Mouse (Mus musculus) liver, embryonic 14.5 days (tissue): Measurements from ENCODE around the gene B9d1. TPM values are rescaled to one million over a fixed set of nuclear protein-coding genes. Genes with fewer than 3 reads are reported as not detected.

ENCODE experiments used
- ATAC-seq: fragments of 200-750 bp; cut with Nextera tagmentation; 2 replicates; pipeline ENCODE4 v1.8.0; 2017; ENCODE audit warnings: moderate number of reproducible peaks, mild to moderate bottlenecking, moderate library complexity; ENCODE audit not compliant: insufficient read depth
- DNase-seq, 3 experiments: peaks; one replicate each; pipeline ENCODE4 v3.0.0-alpha.2; 2012 to 2013; ENCODE audit warnings: low read depth in 3 of 3, low spot score in 3 of 3
- H3K27ac ChIP-seq: fragments of 300-500 bp; sonication (generic); 2 replicates; pipeline ENCODE4 v1.5.1; 2014; ENCODE audit warnings: moderate library complexity, mild to moderate bottlenecking, control low read depth, inconsistent platforms
- H3K27me3 ChIP-seq: fragments of 300-500 bp; sonication (generic); 2 replicates; pipeline ENCODE4 v1.6.1; 2014; ENCODE audit warnings: mild to moderate bottlenecking, low read length, moderate library complexity; ENCODE audit not compliant: control insufficient read depth, insufficient read depth
- H3K36me3 ChIP-seq: fragments of 300-500 bp; sonication (generic); replicated peaks from 2 replicates; pipeline ENCODE4 v1.6.1; 2014; ENCODE audit warnings: low read depth; ENCODE audit not compliant: control insufficient read depth, insufficient read depth
- H3K4me1 ChIP-seq, 2 experiments: fragments of 200-500 bp in 1 of 2; fragments of 300-500 bp in 1 of 2; sonication (generic) in 1 of 2; replicated peaks; 2 replicates each; pipeline ENCODE4 v1.6.1; 2012 to 2014; ENCODE audit warnings: antibody characterized with exemption in 1 of 2, inconsistent platforms in 1 of 2, low read length in 1 of 2; ENCODE audit not compliant: control insufficient read depth in 2 of 2, insufficient read depth in 2 of 2
- H3K4me2 ChIP-seq: fragments of 300-500 bp; sonication (generic); 2 replicates; pipeline ENCODE4 v1.6.1; 2014; ENCODE audit warnings: low read depth, mild to moderate bottlenecking, control low read depth, moderate library complexity
- H3K4me3 ChIP-seq, 2 experiments: fragments of 200-500 bp in 1 of 2; fragments of 300-500 bp in 1 of 2; sonication (generic) in 1 of 2; 2 replicates each; pipeline ENCODE4 v1.5.1; 2012 to 2014; ENCODE audit warnings: low read depth in 2 of 2, low read length in 2 of 2, mild to moderate bottlenecking in 2 of 2, control low read depth in 1 of 2, inconsistent platforms in 1 of 2, moderate library complexity in 1 of 2; ENCODE audit not compliant: insufficient read depth in 1 of 2
- H3K9ac ChIP-seq: fragments of 300-500 bp; sonication (generic); replicated peaks from 2 replicates; pipeline ENCODE4 v1.6.1; 2014; ENCODE audit warnings: mild to moderate bottlenecking, control low read depth, moderate library complexity
- H3K9me3 ChIP-seq: fragments of 300-500 bp; sonication (generic); 2 replicates; pipeline ENCODE4 v1.6.1; 2016; ENCODE audit warnings: low read length, mixed read lengths; ENCODE audit not compliant: control insufficient read depth
- CTCF ChIP-seq: IDR thresholded peaks from 2 replicates; pipeline ENCODE4 v1.5.1; 2016; ENCODE audit warnings: antibody characterized with exemption, low read depth, control low read depth
- EP300 ChIP-seq: IDR thresholded peaks from 2 replicates; pipeline ENCODE4 v1.6.1; 2016; ENCODE audit warnings: antibody characterized with exemption, low read depth
- WGBS: fragments of 180-500 bp; shearing (Covaris S2); extraction: QIAGEN DNeasy Blood & Tissue Kit; methylation state at CpG from one replicate; pipeline ENCODE4 v1.1.7; 2014; ENCODE audit not compliant: insufficient replicate concordance; 5-methylcytosine and 5-hydroxymethylcytosine counted together
- polyA plus RNA-seq, 2 experiments: library from polyadenylated mRNA; depleted of rRNA in 1 of 2; stranded (reverse) in 1 of 2; unstranded in 1 of 2; fragments of >200 nt; fragmentation: Nextera tagmentation in 1 of 2; extraction: Ambion mirVana in 1 of 2; gene quantifications; 2 replicates each; pipeline versions ENCODE4 v1.2.1 to v1.2.3; 2012 to 2014

Gene B9d1
- polyA plus RNA-seq (2012; rRNA removed), result 2.2 and 3.0 TPM in 2 replicates
- polyA plus RNA-seq (2014; fragmentation: Nextera tagmentation; extraction: Ambion mirVana), result 1.8 and 2.3 TPM in 2 replicates

DNA sequence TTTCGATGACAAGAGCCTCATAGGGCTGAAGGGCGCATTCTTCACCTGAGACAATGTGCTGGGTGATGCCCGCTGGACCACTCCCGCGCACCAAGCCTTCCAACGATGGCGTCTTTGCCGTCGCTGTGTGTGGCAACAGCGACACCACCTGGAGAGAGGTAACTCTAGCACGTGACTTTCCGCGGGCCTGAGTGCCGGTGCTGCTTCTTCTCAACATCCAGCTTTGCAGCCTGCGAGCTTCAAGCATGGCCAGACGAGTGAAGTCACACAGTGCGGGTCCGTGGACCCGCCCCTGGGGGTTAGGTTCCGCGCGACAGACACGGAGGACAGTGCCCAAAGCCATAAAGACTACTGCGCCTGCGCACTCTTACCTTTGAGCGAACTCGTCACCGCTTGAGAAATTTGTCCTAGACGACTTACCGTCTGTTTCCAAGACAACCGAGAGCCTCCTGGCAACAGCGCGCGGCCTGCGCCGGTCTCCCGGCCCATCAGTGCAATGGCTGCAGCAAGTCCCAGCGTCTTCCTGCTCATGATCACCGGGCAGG is at the start of gene B9d1:
Gene B9d1 (plus strand): TSS at position 432 of the 545 bp plus-strand sequence.
- TF ChIP-seq EP300 (no peak), CTCF (peak; percentile 97)
- Histone ChIP-seq H3K27ac (no peak within 1 kb of the TSS), H3K9ac (peak within 1 kb of the TSS; percentile 68), H3K36me3 (no peaks in the 10 kb centered on the region), H3K9me3 (no peaks in the 10 kb centered on the region), H3K27me3 (no peaks in the 10 kb centered on the region), H3K4me2 (peak within 1 kb of the TSS; percentile 77), H3K4me3 (peak within 1 kb of the TSS; percentile 55 to 63), H3K4me1 (peaks cover 4 to 5% of the 10 kb centered on the region in 2 experiments; a peak in 3 of 4 replicates)
- peak; percentile 86 to 88 (median 87) for DNase-seq
- ATAC-seq, result peak; percentile 83
- under 1% methylated on average over 39 of the region's 39 CpGs for WGBS

DNA sequence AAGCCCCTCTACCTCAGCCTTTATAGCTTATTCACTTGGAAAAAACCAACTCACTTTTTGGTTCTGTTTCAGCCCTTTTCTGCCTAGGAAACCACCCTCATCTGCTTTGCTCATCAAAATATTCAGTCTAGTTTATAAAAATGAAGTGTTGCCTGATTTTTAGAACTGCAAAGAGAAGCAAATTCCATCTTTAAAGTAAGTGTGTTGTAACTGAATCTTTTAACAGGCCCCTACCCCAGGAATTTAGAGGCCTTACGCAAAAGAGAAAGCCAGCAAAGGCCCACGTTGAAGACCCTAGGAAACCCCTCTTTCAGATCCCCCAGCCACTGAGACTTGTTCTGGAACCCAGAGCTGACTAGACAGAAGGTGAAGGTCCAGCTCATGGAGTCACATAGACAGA is 40.9 kb upstream of the B9d1 start:
- no peak overlapping the region for H3K9ac ChIP-seq
- H3K27me3 ChIP-seq, result no peaks in the 10 kb centered on the region
- no peak for DNase-seq
- H3K27ac ChIP-seq, result no peak overlapping the region
- H3K36me3 ChIP-seq, result no peaks in the 10 kb centered on the region
- no peak overlapping the region for H3K4me2 ChIP-seq
- H3K4me1 ChIP-seq, result no peaks in the 10 kb centered on the region; a peak in 1 of 4 replicates
- TF ChIP-seq CTCF (no peak), EP300 (no peak)
- no peak for ATAC-seq
- 52% methylated on average over 2 of the region's 2 CpGs for WGBS
- H3K9me3 ChIP-seq, result no peaks in the 10 kb centered on the region
- no peak overlapping the region for H3K4me3 ChIP-seq

DNA sequence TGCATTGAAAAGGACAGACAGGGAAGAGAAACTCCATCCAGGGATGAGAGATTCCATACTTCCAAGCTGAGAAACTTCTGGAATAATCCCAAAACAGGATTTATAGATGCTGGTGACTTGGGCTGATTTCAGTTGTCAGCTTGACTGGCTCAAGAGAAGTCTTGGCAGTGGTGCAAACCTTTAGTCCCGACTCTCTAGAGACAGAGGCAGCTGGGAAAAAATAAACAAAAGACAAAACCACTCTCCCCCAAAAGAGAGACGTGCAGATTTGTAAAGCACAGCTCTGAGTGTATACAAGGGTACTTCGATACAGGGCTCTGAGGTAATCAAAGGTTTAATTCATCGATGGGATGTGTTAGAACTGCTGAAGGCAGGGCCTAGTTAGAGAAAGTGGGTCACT is 39.5 kb upstream of the B9d1 start:
- DNase-seq (no peak), ATAC-seq (no peak)
- no peaks in the 10 kb centered on the region for H3K9me3 ChIP-seq
- H3K27me3 ChIP-seq, result no peaks in the 10 kb centered on the region
- H3K9ac ChIP-seq, result no peak overlapping the region
- H3K4me1 ChIP-seq, result peaks cover 0 to 4% of the 10 kb centered on the region in 2 experiments; a peak in 2 of 4 replicates
- H3K4me2 ChIP-seq, result no peak overlapping the region
- TF ChIP-seq EP300 (no peak), CTCF (no peak)
- H3K27ac ChIP-seq, result no peak overlapping the region
- H3K4me3 ChIP-seq, result no peak overlapping the region
- 45% methylated on average over 4 of the region's 4 CpGs for WGBS
- no peaks in the 10 kb centered on the region for H3K36me3 ChIP-seq

DNA sequence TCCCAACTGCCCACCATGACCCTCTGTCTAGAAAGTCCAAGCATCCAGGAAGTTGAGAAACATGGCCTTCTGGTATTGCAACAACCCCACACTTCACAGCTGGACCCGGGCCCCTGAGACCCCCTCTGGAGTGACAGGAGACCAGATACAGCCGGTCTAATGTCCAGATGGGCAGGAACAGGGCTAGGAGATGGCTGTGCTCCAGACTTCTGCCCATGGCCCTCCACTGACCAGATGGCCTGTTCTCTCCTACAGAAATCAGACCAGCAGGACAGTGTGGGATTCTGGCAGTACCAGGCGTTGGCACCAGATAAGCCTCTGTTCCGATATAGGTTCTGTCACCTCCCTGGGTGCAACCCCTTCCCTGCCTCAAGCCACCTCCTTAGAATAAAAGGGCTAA is 36.4 kb upstream of the B9d1 start:
- no peak overlapping the region for H3K4me3 ChIP-seq
- no peaks in the 10 kb centered on the region for H3K36me3 ChIP-seq
- H3K27me3 ChIP-seq, result no peaks in the 10 kb centered on the region
- H3K4me1 ChIP-seq, result peaks cover 0 to 4% of the 10 kb centered on the region in 2 experiments; a peak in 2 of 4 replicates
- H3K9me3 ChIP-seq, result no peaks in the 10 kb centered on the region
- DNase-seq, result no peak
- H3K9ac ChIP-seq, result no peak overlapping the region
- H3K27ac ChIP-seq, result no peak overlapping the region
- no peak for ATAC-seq
- WGBS, result 58% methylated on average over 4 of the region's 4 CpGs
- TF ChIP-seq EP300, result no peak
- no peak for TF ChIP-seq CTCF
- H3K4me2 ChIP-seq, result no peak overlapping the region

DNA sequence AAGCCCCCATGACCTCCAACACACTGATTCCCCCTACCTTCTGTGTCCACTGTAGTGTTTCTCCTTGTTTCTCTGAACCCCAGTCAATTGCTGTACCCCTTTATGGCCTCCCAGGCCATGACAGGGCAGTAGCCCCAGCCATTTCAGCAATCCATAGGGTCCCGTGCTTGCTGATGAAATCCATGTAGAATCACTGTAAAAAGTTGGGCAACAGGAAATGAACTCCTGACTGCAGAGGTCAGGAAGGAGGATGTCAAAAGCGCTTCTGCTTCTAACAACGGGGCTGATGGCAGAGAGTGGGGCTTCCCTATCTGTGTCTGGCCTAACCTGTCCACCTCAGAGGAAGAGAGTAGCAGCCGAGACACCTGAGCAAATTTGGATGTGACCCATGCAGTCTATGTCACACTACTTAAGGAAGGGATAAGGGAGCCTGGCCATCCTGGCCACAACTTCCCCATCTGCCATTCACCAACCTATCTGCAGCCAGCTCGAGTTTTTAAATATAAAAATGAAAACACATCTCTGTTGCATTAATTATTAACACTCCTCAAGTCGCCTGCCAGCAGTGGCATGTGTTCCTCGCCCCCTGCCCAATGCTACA is 35.5 kb upstream of the B9d1 start:
- 26% methylated on average over 7 of the region's 7 CpGs for WGBS
- H3K36me3 ChIP-seq, result no peaks in the 10 kb centered on the region
- H3K27me3 ChIP-seq, result no peaks in the 10 kb centered on the region
- ATAC-seq, result no peak
- H3K27ac ChIP-seq, result no peak overlapping the region
- no peak overlapping the region for H3K9ac ChIP-seq
- H3K9me3 ChIP-seq, result no peaks in the 10 kb centered on the region
- peak in 1 of 3 experiments; percentile 14 for DNase-seq
- peaks cover 0 to 4% of the 10 kb centered on the region in 2 experiments; a peak in 2 of 4 replicates for H3K4me1 ChIP-seq
- TF ChIP-seq CTCF (no peak), EP300 (no peak)
- H3K4me3 ChIP-seq, result no peak overlapping the region
- no peak overlapping the region for H3K4me2 ChIP-seq
